Mouse (Mus musculus) myocyte (in vitro differentiated cells): ENCODE measurements around the gene Rassf1.

Experiments used
- E2F4 ChIP-seq: IDR thresholded peaks from one replicate; pipeline ENCODE4 v1.6.1; 2011; ENCODE audit warnings: mild to moderate bottlenecking, control low read depth, moderate library complexity; ENCODE audit not compliant: insufficient read depth
- POLR2A ChIP-seq: IDR thresholded peaks from one replicate; pipeline ENCODE4 v1.6.1; 2011; ENCODE audit warnings: low read depth, mild to moderate bottlenecking, control low read depth, moderate library complexity; ENCODE audit not compliant: insufficient read length

DNA sequence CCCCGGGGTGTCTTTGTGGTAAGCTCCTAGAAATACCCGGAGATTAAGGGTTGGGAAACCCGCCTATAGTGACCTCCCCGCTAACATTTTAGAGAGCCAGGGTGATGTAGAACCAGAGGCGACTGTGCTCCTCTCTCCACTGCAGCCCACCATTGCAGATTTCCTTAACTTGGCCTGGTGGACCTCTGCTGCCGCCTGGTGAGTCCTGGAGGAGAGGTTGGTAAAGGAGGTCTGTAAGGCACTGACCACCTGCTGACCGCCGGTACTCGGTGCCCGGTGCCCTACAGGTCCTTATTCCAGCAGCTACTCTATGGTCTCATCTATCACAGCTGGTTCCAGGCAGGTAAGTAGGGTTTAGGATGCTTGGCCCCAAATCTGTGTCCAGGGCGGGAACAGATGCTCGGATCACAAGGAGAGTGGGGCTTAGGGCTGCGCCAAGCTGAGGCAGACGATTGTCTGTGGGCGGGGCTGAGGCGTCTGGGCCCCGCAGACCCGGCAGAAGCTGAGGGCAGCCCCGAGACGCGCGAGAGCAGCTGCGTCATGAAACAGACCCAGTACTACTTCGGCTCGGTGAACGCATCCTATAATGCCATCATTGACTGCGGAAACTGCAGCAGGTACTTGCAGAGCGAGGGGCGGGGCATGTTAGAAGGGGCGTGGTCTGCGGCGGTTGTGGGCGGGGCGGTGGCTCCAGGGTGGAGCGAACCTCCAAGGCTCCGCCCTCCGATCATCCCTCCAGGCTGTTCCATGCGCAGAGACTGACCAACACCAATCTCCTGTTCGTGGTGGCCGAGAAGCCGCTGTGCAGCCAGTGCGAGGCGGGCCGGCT is 24.9 kb upstream of the Rassf1 start:
- TF ChIP-seq POLR2A: no peak
- no peak for TF ChIP-seq E2F4
